Mouse (Mus musculus): ENCODE data around the gene Sp2. TPM values are rescaled to one million over a fixed set of nuclear protein-coding genes. Genes with fewer than 3 reads are reported as not detected.

Gene Sp2
- polyA plus RNA-seq, 1 experiment = 23.0 TPM

DNA sequence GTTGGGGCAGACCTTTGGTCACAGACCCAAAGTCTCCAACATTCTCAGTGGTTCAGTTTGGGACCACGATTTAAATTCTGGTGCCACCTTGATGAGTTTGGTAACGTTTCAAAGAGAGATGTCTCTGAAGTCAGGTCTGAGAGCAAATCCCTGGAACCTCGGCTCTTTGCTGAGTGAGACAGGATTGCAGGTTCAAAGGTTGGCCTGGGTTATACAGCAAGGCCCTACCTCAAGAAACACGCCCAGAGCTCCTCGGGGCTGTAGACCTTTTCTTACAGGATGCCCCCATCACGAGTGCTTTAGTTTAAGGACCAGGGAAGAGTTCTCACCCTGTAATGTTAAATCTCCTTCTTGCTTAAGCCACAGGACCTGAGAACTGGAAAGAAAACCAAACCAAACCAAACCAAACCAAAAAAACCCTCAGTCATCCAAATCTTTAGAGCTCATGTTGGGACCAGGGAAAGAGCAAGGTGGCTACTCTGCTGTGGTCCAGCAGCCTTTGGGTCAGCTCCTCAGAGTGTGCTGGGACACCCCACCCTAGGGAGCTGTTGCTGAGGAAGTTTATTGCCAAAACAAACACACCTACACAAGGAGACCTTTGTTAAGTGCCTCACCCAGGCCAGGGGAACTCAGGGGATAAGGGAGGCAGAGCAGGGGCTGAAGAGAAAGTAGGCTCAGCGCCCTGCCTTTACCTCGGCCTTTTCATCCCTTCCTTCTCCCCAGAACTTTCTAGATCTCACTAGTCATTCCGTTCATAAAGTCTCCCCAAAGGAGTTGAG is 46.7 kb downstream of the Sp2 start:
- Histone ChIP-seq H3K4me3 (replicated peaks) (no peak overlapping the region), H3K36me3 (ENCODE audit: control insufficient read depth) (peaks cover 81% of the 10 kb centered on the region), H3K4me1 (ENCODE audit: control insufficient read depth) (peaks cover 96% of the 10 kb centered on the region), H3K9me3 (ENCODE audit: control insufficient read depth, low read length) (no peaks in the 10 kb centered on the region), H3K27me3 (ENCODE audit: control insufficient read depth) (no peaks in the 10 kb centered on the region)
- TF ChIP-seq TAL1 (IDR thresholded peaks at IDR 0.05; ENCODE audit: low read length) = no peak
- TF ChIP-seq GATA1 (IDR thresholded peaks at IDR 0.05; ENCODE audit: low read length) = no peak

DNA sequence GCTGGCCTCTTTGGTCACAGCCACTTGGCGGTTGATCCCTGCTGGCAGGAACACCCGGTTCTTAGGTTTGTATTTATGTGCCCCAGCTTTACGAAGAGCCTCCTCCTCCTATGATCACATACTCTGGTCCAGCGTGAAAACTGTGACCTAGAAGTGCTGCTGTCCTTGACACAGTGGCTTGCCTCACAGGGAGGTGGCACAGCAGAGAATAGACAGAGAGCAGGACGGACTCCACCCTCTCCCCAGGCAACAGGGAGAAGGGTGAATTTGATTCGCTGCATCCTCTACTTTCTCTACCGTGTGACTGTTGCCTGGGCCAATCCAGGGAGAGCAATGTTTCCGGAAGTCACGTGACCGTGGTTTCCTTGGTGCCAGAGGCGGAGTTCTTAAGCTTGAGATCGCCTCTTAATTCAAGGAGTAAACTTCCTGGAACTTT is 47.8 kb downstream of the Sp2 start:
- Histone ChIP-seq H3K36me3 (ENCODE audit: control insufficient read depth) (peaks cover 69% of the 10 kb centered on the region), H3K27me3 (ENCODE audit: control insufficient read depth) (no peaks in the 10 kb centered on the region), H3K9me3 (ENCODE audit: control insufficient read depth, low read length) (no peaks in the 10 kb centered on the region), H3K4me1 (ENCODE audit: control insufficient read depth) (peaks cover 95% of the 10 kb centered on the region), H3K4me3 (replicated peaks) (peak overlapping the region; percentile 45)
- no peak for TF ChIP-seq GATA1 (IDR thresholded peaks at IDR 0.05; ENCODE audit: low read length)
- no peak for TF ChIP-seq TAL1 (IDR thresholded peaks at IDR 0.05; ENCODE audit: low read length)

DNA sequence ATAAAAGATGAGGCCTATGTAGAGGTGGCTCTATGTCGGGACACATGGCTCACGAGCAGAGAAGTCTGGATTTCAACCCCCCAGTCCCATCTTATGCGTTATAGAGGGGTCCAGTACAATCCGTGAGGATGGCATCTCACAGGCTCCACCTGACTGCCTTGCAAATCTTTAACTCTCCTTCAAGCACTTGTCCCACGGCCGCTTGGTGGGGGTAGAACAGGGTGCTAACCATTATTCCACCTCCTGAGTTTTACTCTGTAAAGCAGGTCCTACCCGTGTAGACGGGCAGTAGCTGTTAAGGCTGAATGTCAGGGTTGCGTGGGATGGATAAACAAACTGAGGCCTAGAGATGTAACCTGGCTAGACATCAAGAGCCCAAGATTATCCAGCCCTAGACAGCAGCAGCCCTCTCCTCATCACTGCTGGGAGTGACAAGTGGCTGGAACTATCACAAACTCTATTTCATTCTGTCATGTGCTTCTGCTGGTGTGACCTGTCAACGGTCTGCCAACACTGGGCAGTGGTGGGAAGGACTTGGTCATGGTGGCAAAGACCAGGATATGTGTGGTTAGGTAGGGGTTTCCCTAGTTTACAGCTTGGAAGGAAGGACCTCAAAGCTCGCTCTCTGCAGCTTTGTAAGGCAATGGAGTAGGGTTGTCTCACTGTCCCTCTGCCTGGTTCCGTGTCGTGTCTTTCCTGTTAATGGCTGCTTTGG is 49.0 kb downstream of the Sp2 start:
- no peak for TF ChIP-seq TAL1 (IDR thresholded peaks at IDR 0.05; ENCODE audit: low read length)
- TF ChIP-seq GATA1 (IDR thresholded peaks at IDR 0.05; ENCODE audit: low read length) = no peak
- Histone ChIP-seq H3K4me3 (replicated peaks) (peak overlapping the region; percentile 6), H3K36me3 (ENCODE audit: control insufficient read depth) (peaks cover 60% of the 10 kb centered on the region), H3K9me3 (ENCODE audit: control insufficient read depth, low read length) (no peaks in the 10 kb centered on the region), H3K27me3 (ENCODE audit: control insufficient read depth) (peaks cover 6% of the 10 kb centered on the region), H3K4me1 (ENCODE audit: control insufficient read depth) (peaks cover 95% of the 10 kb centered on the region)

GRCm38 (mm10) chr11:96931327-96932062 is 51.3 kb downstream of the Sp2 start:
- peaks cover 8% of the 10 kb centered on the region for H3K27me3 ChIP-seq (ENCODE audit: control insufficient read depth)
- peak overlapping the region; percentile 36 for H3K4me3 ChIP-seq (replicated peaks)
- H3K9me3 ChIP-seq (ENCODE audit: control insufficient read depth, low read length) = no peaks in the 10 kb centered on the region
- H3K4me1 ChIP-seq (ENCODE audit: control insufficient read depth) = peaks cover 95% of the 10 kb centered on the region
- peaks cover 37% of the 10 kb centered on the region for H3K36me3 ChIP-seq (ENCODE audit: control insufficient read depth)
- TF ChIP-seq GATA1 (IDR thresholded peaks at IDR 0.05; ENCODE audit: low read length) = no peak
- TF ChIP-seq TAL1 (IDR thresholded peaks at IDR 0.05; ENCODE audit: low read length) = no peak

GRCm38 (mm10) chr11:96929766-96930331 is 52.9 kb downstream of the Sp2 start:
- TF ChIP-seq TAL1 (IDR thresholded peaks at IDR 0.05; ENCODE audit: low read length) (no peak), GATA1 (IDR thresholded peaks at IDR 0.05; ENCODE audit: low read length) (no peak)
- H3K4me3 ChIP-seq (replicated peaks) = peak overlapping the region; percentile 33
- peaks cover 8% of the 10 kb centered on the region for H3K27me3 ChIP-seq (ENCODE audit: control insufficient read depth)
- no peaks in the 10 kb centered on the region for H3K9me3 ChIP-seq (ENCODE audit: control insufficient read depth, low read length)
- peaks cover 23% of the 10 kb centered on the region for H3K36me3 ChIP-seq (ENCODE audit: control insufficient read depth)
- H3K4me1 ChIP-seq (ENCODE audit: control insufficient read depth) = peaks cover 95% of the 10 kb centered on the region

DNA sequence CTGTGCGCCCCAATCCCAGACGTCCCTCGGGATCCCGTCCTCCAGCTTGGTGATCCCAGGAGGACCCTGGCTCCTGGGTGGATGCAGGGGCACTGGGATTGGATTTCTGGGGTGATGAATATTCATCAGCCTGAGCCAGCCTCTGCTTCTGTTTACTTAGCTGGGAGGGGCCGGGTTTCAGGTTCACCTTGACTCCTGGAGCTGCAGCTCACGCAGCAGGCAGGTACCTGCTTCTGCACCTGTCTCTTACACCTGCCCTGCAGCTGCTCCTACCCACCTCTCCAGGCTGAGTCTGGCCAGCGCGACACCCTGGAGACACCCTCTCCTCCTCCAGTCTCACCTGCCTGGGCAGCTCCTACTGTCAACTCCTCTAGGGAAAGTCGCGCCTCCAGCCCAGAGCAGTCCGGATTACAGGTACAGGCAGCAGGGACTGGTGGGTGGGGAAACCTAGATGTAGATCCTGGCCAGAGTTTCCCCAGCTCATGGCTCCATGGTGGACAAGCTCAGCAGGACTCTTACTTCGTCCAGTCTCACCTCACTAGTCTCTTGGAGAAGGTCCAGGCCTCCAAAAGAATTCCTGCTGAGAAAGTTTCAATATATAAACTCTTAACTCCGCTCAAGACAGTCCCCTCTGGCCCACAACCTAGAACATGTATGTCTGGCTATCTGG is 53.5 kb downstream of the Sp2 start:
- H3K36me3 ChIP-seq (ENCODE audit: control insufficient read depth) = peaks cover 17% of the 10 kb centered on the region
- H3K9me3 ChIP-seq (ENCODE audit: control insufficient read depth, low read length) = no peaks in the 10 kb centered on the region
- peak overlapping the region; percentile 41 for H3K4me3 ChIP-seq (replicated peaks)
- H3K27me3 ChIP-seq (ENCODE audit: control insufficient read depth) = peaks cover 8% of the 10 kb centered on the region
- TF ChIP-seq TAL1 (IDR thresholded peaks at IDR 0.05; ENCODE audit: low read length) = no peak
- peaks cover 95% of the 10 kb centered on the region for H3K4me1 ChIP-seq (ENCODE audit: control insufficient read depth)

GRCm38 (mm10) chr11:96928691-96929090 is 54.1 kb downstream of the Sp2 start:
- peaks cover 11% of the 10 kb centered on the region for H3K36me3 ChIP-seq (ENCODE audit: control insufficient read depth)
- peaks cover 8% of the 10 kb centered on the region for H3K27me3 ChIP-seq (ENCODE audit: control insufficient read depth)
- H3K4me1 ChIP-seq (ENCODE audit: control insufficient read depth) = peaks cover 95% of the 10 kb centered on the region
- no peak overlapping the region for H3K4me3 ChIP-seq (replicated peaks)
- H3K9me3 ChIP-seq (ENCODE audit: control insufficient read depth, low read length) = no peaks in the 10 kb centered on the region
- no peak for TF ChIP-seq TAL1 (IDR thresholded peaks at IDR 0.05; ENCODE audit: low read length)
- no peak for TF ChIP-seq GATA1 (IDR thresholded peaks at IDR 0.05; ENCODE audit: low read length)

DNA sequence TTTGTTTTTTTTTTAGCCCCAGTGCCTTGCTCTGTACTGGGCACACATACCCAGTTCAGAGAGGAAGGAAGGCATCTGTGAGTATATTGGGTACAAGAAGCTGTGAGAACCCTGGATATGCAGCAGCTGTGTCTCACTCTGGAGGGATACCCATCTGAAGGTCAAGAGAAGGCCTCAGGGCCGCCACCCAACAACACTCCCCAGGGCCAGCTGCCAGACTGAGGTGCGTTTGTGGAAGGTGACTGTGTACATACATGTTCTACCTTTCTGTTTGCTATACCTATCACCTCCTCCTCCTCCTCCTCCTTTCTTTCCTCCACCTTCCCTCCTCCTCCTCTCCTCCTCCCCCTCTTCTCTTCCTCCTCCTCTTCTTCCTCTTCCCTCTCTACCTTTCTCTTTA is 54.7 kb downstream of the Sp2 start, which contains the start of gene Prr15l:
Prr15l (plus strand) TSS at position 17 of the 400 bp plus-strand sequence.
- Histone ChIP-seq H3K27me3 (ENCODE audit: control insufficient read depth) (peaks cover 8% of the 10 kb centered on the region), H3K4me1 (ENCODE audit: control insufficient read depth) (peaks cover 95% of the 10 kb centered on the region), H3K36me3 (ENCODE audit: control insufficient read depth) (peaks cover 8% of the 10 kb centered on the region), H3K9me3 (ENCODE audit: control insufficient read depth, low read length) (no peaks in the 10 kb centered on the region), H3K4me3 (replicated peaks) (no peak within 1 kb of the TSS)
- no peak for TF ChIP-seq TAL1 (IDR thresholded peaks at IDR 0.05; ENCODE audit: low read length)

Measured in erythroblast, embryonic 14.5 days (primary cell).